Mouse (Mus musculus) cortical plate, adult 2 months (tissue): ENCODE results near the gene Top2a.

Experiments
- CTCF ChIP-seq: fragments of 200-500 bp; IDR thresholded peaks from 2 replicates; pipeline ENCODE4 v1.5.1; 2011; ENCODE audit warnings: mild to moderate bottlenecking, control low read depth, low read length; ENCODE audit not compliant: insufficient read depth; ENCODE audit errors: extremely low read depth
- POLR2A ChIP-seq: fragments of 200-500 bp; IDR thresholded peaks from 2 replicates; pipeline ENCODE4 v1.6.1; 2011; ENCODE audit warnings: mild to moderate bottlenecking, low read length, control low read depth; ENCODE audit not compliant: insufficient read depth; ENCODE audit errors: extremely low read depth

GRCm38 (mm10) chr11:99022384-99022933, 1.5 kb downstream of the Top2a start:
- TF ChIP-seq CTCF (no peak), POLR2A (no peak)
